Mouse (Mus musculus) thymus, postnatal 36 days (tissue): ENCODE measurements around the gene Wrap53.
"Not testable (repeated sequence)": the region's sequence is repeated elsewhere in the genome, so short reads cannot be mapped to it uniquely, and the experiment has no call there.

Experiments used
- DNase-seq, 2 experiments: peaks; one replicate each; pipeline ENCODE4 v3.0.0; 2022; ENCODE audit warnings: mixed read lengths in 2 of 2

Wrap53 gene

DNA sequence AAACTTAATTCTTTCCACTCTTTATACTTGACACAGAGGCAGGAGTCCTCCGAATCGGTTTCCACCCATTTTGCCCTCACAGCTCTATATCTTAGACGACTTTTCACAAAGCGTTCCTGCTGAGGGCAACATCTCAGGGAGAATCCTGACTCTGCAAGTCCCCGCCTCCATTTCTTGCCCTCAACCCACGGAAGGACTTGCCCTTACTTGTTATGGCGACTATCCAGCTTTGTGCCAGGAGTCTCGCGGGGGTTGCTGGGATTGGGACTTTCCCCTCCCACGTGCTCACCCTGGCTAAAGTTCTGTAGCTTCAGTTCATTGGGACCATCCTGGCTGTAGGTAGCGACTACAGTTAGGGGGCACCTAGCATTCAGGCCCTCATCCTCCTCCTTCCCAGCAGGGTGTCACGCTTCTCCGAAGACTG, at the start of gene Wrap53, which contains the start of gene Trp53:
Gene Wrap53 (minus strand): TSS at position 165 of the 424 bp plus-strand sequence.
Gene Trp53 (plus strand): TSS at position 269 of the 424 bp plus-strand sequence.
- DNase-seq = peak; percentile 89 to 91

DNA sequence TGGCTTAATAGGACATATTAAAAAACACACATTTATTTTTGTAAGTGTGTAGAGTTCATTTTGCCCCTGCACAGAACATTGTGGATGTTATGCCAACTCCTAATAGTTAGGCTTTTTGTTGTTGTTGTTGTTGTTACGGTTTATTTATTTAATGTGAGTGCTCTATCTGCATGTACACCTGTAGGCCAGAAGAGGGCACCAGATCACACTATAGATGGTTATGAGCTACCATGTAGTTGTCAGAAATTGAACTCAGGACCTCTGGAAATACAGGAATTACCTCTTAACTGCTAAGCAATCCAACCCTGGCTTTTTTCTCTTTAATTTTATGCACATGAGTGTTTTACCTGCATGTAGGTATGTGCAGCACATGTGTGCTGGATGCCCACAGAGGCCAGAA, 49.7 kb upstream of the Wrap53 start:
- no peak for DNase-seq

DNA sequence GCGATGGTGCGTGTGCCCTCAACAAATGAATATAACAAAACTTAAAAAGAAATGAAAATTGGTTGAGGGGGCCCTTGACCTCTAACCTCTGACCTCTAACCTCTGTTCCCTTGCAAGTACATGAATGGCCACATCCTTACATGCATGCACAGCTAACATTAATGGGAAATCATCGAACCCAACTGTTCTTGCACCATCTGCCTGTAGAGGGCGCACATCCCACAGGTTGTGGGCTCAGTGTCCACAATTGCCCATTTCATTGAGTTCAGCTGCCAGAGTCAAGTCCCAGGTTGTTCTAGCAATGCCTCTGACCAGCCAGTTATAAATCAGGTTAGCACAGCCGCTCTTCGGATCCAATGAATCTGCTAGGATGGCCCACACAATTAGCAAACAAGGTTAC, 48.2 kb upstream of the Wrap53 start:
- DNase-seq = peak; percentile 58 to 65

DNA sequence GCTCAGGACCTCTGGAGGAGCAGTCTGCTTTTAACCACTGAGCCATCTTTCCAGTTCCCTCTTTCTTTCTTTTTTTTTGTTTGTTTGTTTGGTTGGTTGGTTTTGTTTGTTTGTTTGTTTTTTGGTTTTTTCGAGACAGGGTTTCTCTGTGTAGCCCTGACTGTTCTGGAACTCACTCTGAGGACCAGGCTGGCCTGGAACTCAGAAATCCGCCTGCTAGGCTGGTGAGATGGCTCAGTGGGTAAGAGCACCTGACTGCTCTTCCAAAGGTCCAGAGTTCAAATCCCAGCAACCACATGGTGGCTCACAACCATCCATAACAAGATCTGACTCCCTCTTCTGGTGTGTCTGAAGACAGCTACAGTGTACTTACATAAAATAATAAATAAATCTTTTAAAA, 44.3 kb upstream of the Wrap53 start:
- DNase-seq = not testable (repeated sequence)

DNA sequence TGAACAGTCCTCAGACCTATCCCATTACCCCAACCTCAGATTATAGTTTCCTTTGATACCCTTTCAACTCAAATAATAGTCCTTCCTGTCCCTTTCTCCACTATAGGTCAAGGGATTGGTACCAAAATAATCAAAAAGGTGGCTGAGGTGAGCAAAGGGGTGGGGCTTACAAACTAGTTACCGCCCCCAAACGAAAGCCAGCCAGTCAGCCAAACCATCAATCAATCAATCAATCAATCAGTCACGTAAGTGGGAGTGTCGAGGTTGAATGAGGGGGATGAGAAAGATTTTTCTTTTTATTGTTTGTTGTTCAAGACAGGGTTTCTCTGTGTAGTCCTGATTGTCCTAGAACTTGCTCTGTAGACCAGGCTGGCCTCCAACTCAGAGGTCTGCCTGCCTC, 43.0 kb upstream of the Wrap53 start:
- DNase-seq = no peak

DNA sequence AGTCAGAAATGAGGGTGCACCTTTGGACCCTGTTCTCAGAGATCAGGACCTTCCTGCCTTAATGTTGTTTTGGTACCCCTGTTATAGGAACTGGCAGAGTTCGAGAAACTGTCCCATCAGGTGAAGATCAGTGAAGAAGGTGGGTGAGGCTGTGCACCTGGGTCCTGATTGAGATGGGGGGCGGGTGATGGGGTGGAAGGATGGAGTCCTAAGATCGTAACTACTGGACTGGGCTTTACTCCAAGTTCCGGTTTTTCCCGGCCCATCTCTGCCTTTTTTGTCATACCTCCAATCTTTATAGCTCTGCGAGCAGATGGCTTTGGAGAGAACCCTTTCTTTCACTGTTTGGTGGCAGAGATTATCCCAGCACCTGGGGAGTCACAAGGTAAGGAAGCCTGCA, 42.4 kb upstream of the Wrap53 start:
- DNase-seq = no peak

DNA sequence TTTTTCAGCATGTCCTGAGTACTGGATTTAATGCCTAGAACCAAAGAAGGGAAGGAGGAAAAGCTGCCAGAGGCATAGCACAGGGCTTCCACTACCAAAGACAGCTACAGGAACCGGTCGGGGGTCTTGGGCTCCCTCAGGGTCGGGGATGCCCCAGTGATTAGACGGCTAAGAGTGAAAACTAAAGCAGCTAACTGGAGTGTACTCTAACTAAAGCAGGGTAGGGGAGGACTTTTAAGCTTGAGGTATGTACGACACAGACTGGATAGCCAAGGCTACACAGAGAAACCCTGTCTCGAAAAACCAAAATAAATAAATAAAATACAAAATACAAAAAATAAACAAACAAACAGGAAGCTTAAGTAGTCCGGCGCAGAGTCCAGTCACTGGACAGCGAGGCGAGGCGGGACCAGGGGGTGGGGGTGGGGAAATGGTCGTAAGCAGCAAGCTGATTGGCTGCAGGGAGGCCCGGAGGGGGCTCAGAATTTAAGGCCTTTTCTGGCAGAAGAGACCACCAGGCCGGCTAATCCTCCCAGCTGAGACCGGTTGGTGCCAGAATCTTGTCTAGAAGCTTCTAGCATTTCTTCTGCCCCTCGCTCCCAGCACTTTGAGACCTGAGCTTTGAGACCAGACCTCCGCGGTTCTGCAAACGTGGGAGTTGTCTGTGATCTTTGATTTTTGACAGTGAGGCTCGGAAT, 41.7 kb upstream of the Wrap53 start, which contains the start of gene Sat2:
Gene Sat2 (plus strand): TSS at position 454 of the 698 bp plus-strand sequence.
- no peak for DNase-seq

DNA sequence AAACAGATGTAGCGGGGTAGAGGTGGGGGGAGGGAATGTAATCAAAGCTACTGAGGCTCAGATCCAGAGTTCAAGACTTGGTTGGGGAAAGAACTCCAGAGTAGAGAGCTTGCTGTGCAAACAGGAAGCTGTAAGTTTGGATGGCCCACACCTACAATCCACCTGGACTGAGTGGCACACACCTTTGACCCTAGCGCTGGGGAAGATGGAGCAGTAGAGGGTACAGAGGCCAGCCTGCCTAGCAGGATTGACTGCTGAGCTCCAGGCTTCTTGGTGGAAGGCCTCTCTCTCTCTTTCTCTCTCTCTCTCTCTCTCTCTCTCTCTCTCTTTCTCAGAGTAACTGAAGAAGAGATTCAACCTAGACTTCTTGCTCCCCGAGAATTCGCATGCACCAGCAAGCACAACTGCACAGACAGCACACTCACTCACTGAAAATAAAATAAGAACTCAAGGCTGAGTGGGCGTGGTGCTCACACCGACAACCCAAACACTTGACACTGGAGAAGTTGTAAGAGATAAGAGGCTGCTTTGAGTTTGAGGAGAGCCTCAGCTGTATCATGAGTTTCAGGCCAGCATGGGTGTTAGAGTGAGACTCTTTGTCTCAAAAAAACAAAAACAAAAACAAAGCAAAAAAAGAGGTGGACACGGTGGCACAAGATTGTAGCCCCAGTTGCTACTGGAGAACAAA, 40.5 kb upstream of the Wrap53 start:
- no peak for DNase-seq

DNA sequence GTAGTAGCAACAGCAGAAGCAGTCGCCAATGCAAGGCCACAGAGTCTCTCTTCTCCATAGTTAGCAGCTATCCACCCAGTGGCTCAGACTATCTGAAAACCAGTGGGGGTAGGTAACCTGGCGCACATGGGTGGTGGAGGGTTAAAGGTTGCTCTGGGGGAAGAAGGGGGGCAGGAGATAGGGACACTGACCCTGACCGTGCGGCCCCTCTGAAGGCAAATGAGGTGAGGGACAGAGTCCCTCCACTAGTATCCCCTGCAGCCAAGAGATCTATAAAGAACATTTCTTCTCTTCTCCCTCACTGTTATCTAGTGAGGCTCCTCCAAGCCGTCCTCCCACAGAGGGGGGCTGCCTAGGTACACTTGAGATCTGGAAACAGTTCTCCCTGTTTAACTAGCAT, 37.8 kb upstream of the Wrap53 start, which contains the start of gene Shbg:
Gene Shbg (minus strand): TSS at position 101 of the 400 bp plus-strand sequence.
- DNase-seq = no peak

- DNase-seq = no peak
Observed at GRCm38 (mm10) chr11:69616781-69617180, 36.7 kb upstream of the Wrap53 start.

DNA sequence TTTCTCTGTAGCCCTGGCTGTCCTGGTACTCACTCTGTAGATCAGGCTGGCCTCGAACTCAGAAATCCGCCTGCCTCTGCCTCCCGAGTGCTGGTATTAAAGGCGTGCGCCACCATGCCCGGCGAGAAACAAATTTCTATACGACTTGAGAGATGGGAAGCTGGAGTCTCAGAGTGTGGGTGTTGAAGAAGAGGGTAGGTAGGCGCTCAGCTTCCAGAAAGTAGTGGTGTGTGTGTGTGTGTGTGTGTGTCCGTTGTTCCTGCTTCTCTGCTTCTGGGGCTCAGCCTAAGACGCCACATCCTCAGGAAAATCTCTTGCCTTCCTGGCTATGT, 34.2 kb upstream of the Wrap53 start:
- not testable (repeated sequence) for DNase-seq

DNA sequence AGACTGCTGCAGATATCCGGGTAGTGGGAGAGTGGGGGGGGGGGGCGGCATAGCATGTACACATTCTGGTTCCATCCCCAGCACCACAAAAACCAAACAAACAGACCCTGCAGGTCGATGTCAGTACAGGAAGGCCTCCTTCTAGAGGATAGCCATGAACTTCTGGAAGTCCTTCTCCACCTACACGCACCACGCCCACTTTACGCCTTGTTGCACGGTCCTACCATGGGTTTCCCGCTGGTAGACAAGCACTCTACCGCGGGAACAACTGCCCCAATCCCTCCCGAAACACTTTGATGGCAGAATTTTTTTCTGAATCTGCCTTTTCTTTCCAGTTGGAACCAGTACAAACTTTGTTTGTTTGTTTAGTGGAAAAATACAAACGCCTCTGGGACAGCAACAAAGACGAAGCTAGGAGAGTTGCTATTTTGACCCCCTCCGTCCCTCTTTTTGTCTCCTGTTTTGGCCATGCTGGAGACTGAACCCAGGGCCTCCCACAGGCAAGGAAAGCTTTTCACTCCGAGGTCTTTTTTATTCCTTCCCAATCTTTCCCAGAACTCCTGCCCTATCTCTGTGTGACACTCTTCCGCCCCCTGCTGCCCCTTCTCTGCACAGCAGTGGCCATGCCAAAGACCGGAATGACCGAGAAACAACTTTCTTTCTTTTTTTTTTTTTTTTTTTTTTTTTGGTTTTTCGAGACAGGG, 33.6 kb upstream of the Wrap53 start:
- DNase-seq = peak; percentile 66 to 74

- DNase-seq = no peak
Observed at GRCm38 (mm10) chr11:69610899-69611298, 30.8 kb upstream of the Wrap53 start.

DNA sequence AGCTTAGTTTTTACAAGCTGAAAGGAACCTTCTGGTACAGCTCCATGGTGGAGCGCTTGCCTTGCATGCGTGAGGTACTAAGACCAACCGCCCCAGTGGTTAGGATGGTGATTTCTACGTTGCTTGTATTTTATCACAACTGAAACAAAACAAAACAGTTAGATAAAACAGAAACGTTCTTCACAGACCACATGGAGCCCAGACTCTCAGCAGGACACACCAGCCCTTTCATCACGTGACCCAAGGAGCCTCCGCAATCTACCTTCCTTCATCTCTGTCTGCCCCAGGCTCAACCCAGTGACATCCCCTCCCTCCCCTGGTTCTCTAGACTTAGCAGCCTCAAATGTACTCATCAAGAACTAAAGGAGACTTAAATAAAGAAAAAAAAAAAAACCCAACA, 29.4 kb upstream of the Wrap53 start:
- DNase-seq = no peak

- DNase-seq = no peak
Observed at GRCm38 (mm10) chr11:69608525-69608924, 28.5 kb upstream of the Wrap53 start.

DNA sequence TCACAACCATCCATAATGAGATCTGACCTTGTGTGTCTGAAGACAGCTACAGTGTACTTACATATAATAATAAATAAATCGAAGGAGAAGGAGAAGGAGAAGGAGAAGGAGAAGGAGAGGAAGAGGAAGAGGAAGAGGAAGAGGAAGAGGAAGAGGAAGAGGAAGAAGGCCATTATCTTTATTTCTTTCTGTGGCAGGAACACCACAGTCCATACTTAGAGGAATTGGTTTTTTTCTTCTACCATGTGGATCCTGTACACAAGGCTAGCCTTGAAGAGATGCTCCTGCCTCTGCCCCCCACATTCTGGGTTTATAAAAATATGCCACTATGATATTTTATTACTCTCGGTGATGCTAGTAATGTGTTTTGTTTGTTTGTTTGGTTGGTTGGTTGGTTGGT, 26.8 kb upstream of the Wrap53 start:
- DNase-seq = no peak

GRCm38 (mm10) chr11:69606491-69606795, 26.4 kb upstream of the Wrap53 start:
- DNase-seq = peak in 1 of 2 experiments; percentile 23

- DNase-seq = peak; percentile 74 to 81
Observed at GRCm38 (mm10) chr11:69605726-69606490, 25.9 kb upstream of the Wrap53 start, which contains the start of gene Atp1b2. Gene Atp1b2 (minus strand): TSS chr11:69605942.

GRCm38 (mm10) chr11:69604795-69605664, 25.0 kb upstream of the Wrap53 start:
- DNase-seq = peak in 1 of 2 experiments; percentile 47

DNA sequence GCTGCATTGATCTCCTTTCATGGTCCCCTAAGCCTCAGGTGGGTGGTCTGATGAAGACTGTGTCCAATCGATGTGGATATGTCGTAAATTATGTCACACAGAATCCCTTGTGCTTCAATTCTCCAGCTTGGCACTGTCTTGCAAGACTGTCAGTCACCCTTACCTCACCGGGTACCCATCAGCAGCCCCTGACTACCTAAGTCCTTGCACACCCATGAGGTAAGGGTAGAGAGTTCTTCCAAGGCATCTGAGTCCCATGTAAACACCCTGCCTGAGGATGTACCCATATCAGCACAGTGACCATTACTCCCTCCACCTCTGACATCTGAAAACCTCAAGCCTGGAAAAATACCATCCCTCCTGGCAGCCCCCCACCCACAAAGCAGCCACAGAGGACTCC, 24.3 kb upstream of the Wrap53 start:
- no peak for DNase-seq

GRCm38 (mm10) chr11:69603516-69603915, 23.5 kb upstream of the Wrap53 start:
- no peak for DNase-seq

DNA sequence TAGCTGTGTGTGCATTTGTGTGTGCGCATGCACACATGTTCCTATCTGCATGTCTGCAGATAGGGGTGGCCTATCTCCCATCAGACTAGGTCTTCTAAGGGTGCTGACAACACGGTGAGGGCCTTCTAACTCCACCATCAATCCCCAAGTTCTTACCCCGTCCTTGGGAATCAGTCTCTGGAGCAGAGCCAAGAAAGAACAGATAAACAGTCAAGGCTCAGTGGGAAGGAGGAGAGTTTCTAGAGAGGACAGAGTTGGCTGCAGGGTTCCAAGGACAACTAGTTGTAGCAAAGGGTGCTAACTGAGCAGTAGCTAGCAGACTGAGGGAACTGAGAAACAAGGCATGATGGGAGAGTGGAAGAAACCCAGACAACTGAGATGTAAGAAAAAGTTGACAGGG, 21.7 kb upstream of the Wrap53 start:
- DNase-seq = no peak
